10 mouse cellular contexts compared by ENCODE assay signal in the genomic region with DNA sequence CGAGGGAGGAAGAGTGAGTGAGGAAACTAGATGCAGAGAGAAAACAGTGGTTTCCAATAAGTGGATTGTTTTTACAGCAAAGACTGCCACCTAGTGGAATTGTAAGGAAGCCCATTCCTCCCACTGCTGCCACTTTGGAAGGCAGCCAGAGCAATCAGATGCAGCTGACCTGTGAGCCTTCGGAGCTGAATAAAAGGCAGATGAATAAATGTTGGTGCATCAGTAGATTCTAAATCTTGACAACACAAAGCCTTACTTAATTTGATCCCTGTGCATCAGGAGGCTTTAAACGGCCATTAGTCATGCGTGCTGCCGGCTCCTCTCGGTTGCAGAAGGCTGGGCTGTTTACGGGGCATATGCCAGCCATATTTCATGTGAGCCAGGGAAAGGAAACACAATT.
DNase-seq lines count a peak whose midpoint lies in the region; ATAC-seq and TF ChIP-seq lines count a peak whose summit lies in the region.
"Had no signal": no experiment of that assay in that cellular context is flagged by ENCODE, and none has a peak within 500 bp of the region (broad histone marks: within the 10 kb centered on the region; RNA-seq: fewer than 3 reads in every experiment).

No protein-coding gene starts in this region.

- no peaks in the 10 kb centered on the region for H3K36me3 ChIP-seq in neural tube, embryonic 12.5 days
- H3K36me3 ChIP-seq: embryonic facial prominence, embryonic 15.5 days; stomach, embryonic 15.5 days had no signal

- no peaks in the 10 kb centered on the region for H3K27me3 ChIP-seq in neural tube, embryonic 12.5 days (replicated peaks)
- H3K27me3 ChIP-seq: embryonic facial prominence, embryonic 15.5 days; stomach, embryonic 15.5 days had no signal

- intact Hi-C loops in gastrocnemius, adult 2 months (cut with DNase I), result no loop called here
- intact Hi-C loops in left cerebral cortex, postnatal 4 days (cut with DNase I), result no loop called here

- no peak overlapping the region for H3K4me3 ChIP-seq in gastrocnemius, adult 2 months
- no peak overlapping the region for H3K4me3 ChIP-seq in neural tube, embryonic 12.5 days
- H3K4me3 ChIP-seq: embryonic facial prominence, embryonic 15.5 days; stomach, embryonic 15.5 days had no signal

- ATAC-seq in neural tube, embryonic 12.5 days (ENCODE audit: low FRiP score, low read depth), result peak; percentile 81

- H3K27ac ChIP-seq in gastrocnemius, adult 2 months, result no peak overlapping the region
- H3K27ac ChIP-seq in neural tube, embryonic 12.5 days, result no peak overlapping the region
- H3K27ac ChIP-seq: embryonic facial prominence, embryonic 15.5 days; stomach, embryonic 15.5 days had no signal

- H3K4me1 ChIP-seq in neural tube, embryonic 12.5 days, result no peaks in the 10 kb centered on the region
- H3K4me1 ChIP-seq: embryonic facial prominence, embryonic 15.5 days; stomach, embryonic 15.5 days had no signal

- peak; percentile 12 for DNase-seq in 3134 (ENCODE audit: extremely low read depth, insufficient read length, low spot score)
- peak; percentile 64 for DNase-seq in R1 (ENCODE audit: low read depth, low spot score)
- DNase-seq in cerebellum, postnatal 36 days, result peak; percentile 65 to 76
- peak; percentile 48 for DNase-seq in gastrocnemius, adult 2 months
- peak; percentile 75 for DNase-seq in kidney, adult 9 months
- DNase-seq in left cerebral cortex, postnatal 4 days, result peak; percentile 77
- DNase-seq in urinary bladder, postnatal 25 days (ENCODE audit: low spot score), result peak; percentile 39

- H3K4me2 ChIP-seq in neural tube, embryonic 12.5 days (replicated peaks), result 0 out of 2 replicates have a peak overlapping the region, but pooled peaks have one; percentile 26
- H3K4me2 ChIP-seq: embryonic facial prominence, embryonic 15.5 days; stomach, embryonic 15.5 days had no signal

- H3K9ac ChIP-seq in neural tube, embryonic 12.5 days, result no peak overlapping the region
- H3K9ac ChIP-seq: embryonic facial prominence, embryonic 15.5 days; stomach, embryonic 15.5 days had no signal

- H3K9me3 ChIP-seq in neural tube, embryonic 12.5 days, result no peaks in the 10 kb centered on the region
- H3K9me3 ChIP-seq: embryonic facial prominence, embryonic 15.5 days; stomach, embryonic 15.5 days had no signal

- WGBS in neural tube, embryonic 12.5 days, result 29% methylated on average over 7 of the region's 7 CpGs

- peak; percentile 77 for TF ChIP-seq CTCF in gastrocnemius, adult 2 months (IDR thresholded peaks at IDR 0.05)

Comparison
In these comparisons a context has a peak if more than half of its experiments do, and no peak if none do; other contexts are left out.
1. DNase-seq: peak in every context shown above with its lines; median percentile 77 in left cerebral cortex, postnatal 4 days; 75 in kidney, adult 9 months; 70 in cerebellum, postnatal 36 days; 64 in R1; 48 in gastrocnemius, adult 2 months; 39 in urinary bladder, postnatal 25 days; 12 in 3134.